Mouse (Mus musculus): ENCODE data around the gene Rnf180. TPM values are rescaled to one million over a fixed set of nuclear protein-coding genes. Genes with fewer than 3 reads are reported as not detected.

Gene Rnf180
- 1 to 10 TPM in 1 of 2 experiments, under 1 TPM in 1; 0.08 to 1.1 TPM for polyA plus RNA-seq (2017; shearing (Covaris generic))

GRCm38 (mm10) chr13:105294715-105295114, at the start of gene Rnf180:
TSS of gene Rnf180 (minus strand) at chr13:105294815.

GRCm38 (mm10) chr13:105081862-105082261, 212.8 kb downstream of the Rnf180 start, which contains the start of gene 4933425L06Rik:
TSS of gene 4933425L06Rik (plus strand) at chr13:105082122.

Other genes starting within 250 kb of the Rnf180 start
- under 1 TPM in 1 of 2 experiments, not detected in 1; 0.04 TPM for gene Rgs7bp, start 239.9 kb downstream of the Rnf180 start, polyA plus RNA-seq (2017; shearing (Covaris generic))
- under 1 TPM in 1 of 2 experiments, not detected in 1; 0.29 TPM for gene 4933425L06Rik, start 212.7 kb downstream of the Rnf180 start, polyA plus RNA-seq (2017; shearing (Covaris generic))
- not detected for gene Htr1a, start 148.8 kb upstream of the Rnf180 start, polyA plus RNA-seq (2017; shearing (Covaris generic))